Mouse (Mus musculus): ENCODE measurements around the gene Gpr65. TPM values are rescaled to one million over a fixed set of nuclear protein-coding genes. Genes with fewer than 3 reads are reported as not detected.
"Not testable (repeated sequence)": the region's sequence is repeated elsewhere in the genome, so short reads cannot be mapped to it uniquely, and the experiment has no call there.

Gene Gpr65
- polyA plus RNA-seq (2012; rRNA removed): 0.25 and 0.31 TPM in 2 replicates

GRCm38 (mm10) chr12:98268441-98269369, at the start of gene Gpr65:
TSS of gene Gpr65 (plus strand) at chr12:98268635.
- DNase-seq (ENCODE audit: low read depth): no peak
- TF ChIP-seq POLR2A (IDR thresholded peaks at IDR 0.05; ENCODE audit: borderline replicate concordance, extremely low read depth, insufficient read depth, insufficient read length, poor library complexity, severe bottlenecking): no peak
- TF ChIP-seq CTCF (IDR thresholded peaks at IDR 0.05; ENCODE audit: borderline replicate concordance, extremely low read depth, insufficient read depth, insufficient read length): no peak

- TF ChIP-seq POLR2A (IDR thresholded peaks at IDR 0.05; ENCODE audit: borderline replicate concordance, extremely low read depth, insufficient read depth, insufficient read length, poor library complexity, severe bottlenecking): no peak
- TF ChIP-seq CTCF (IDR thresholded peaks at IDR 0.05; ENCODE audit: borderline replicate concordance, extremely low read depth, insufficient read depth, insufficient read length): no peak
- DNase-seq (ENCODE audit: low read depth): no peak
These were observed 45.1 kb upstream of the Gpr65 start for GRCm38 (mm10) chr12:98223286-98223685.

- no peak for DNase-seq (ENCODE audit: low read depth)
- TF ChIP-seq POLR2A (IDR thresholded peaks at IDR 0.05; ENCODE audit: borderline replicate concordance, extremely low read depth, insufficient read depth, insufficient read length, poor library complexity, severe bottlenecking): no peak
- no peak for TF ChIP-seq CTCF (IDR thresholded peaks at IDR 0.05; ENCODE audit: borderline replicate concordance, extremely low read depth, insufficient read depth, insufficient read length)
These were observed 41.4 kb upstream of the Gpr65 start for GRCm38 (mm10) chr12:98227037-98227436.

- DNase-seq (ENCODE audit: low read depth): not testable (repeated sequence)
These were observed 30.0 kb upstream of the Gpr65 start for GRCm38 (mm10) chr12:98238478-98238877.

GRCm38 (mm10) chr12:98244161-98244560, 24.3 kb upstream of the Gpr65 start:
- TF ChIP-seq POLR2A (IDR thresholded peaks at IDR 0.05; ENCODE audit: borderline replicate concordance, extremely low read depth, insufficient read depth, insufficient read length, poor library complexity, severe bottlenecking) (no peak), CTCF (IDR thresholded peaks at IDR 0.05; ENCODE audit: borderline replicate concordance, extremely low read depth, insufficient read depth, insufficient read length) (no peak)
- DNase-seq (ENCODE audit: low read depth): no peak

GRCm38 (mm10) chr12:98244865-98245264, 23.6 kb upstream of the Gpr65 start:
- DNase-seq (ENCODE audit: low read depth): no peak
- TF ChIP-seq CTCF (IDR thresholded peaks at IDR 0.05; ENCODE audit: borderline replicate concordance, extremely low read depth, insufficient read depth, insufficient read length) (no peak), POLR2A (IDR thresholded peaks at IDR 0.05; ENCODE audit: borderline replicate concordance, extremely low read depth, insufficient read depth, insufficient read length, poor library complexity, severe bottlenecking) (no peak)

GRCm38 (mm10) chr12:98246835-98247234, 21.6 kb upstream of the Gpr65 start:
- DNase-seq (ENCODE audit: low read depth): no peak
- TF ChIP-seq POLR2A (IDR thresholded peaks at IDR 0.05; ENCODE audit: borderline replicate concordance, extremely low read depth, insufficient read depth, insufficient read length, poor library complexity, severe bottlenecking) (no peak), CTCF (IDR thresholded peaks at IDR 0.05; ENCODE audit: borderline replicate concordance, extremely low read depth, insufficient read depth, insufficient read length) (no peak)

- DNase-seq (ENCODE audit: low read depth): no peak
- no peak for TF ChIP-seq CTCF (IDR thresholded peaks at IDR 0.05; ENCODE audit: borderline replicate concordance, extremely low read depth, insufficient read depth, insufficient read length)
- TF ChIP-seq POLR2A (IDR thresholded peaks at IDR 0.05; ENCODE audit: borderline replicate concordance, extremely low read depth, insufficient read depth, insufficient read length, poor library complexity, severe bottlenecking): no peak
These were observed 18.8 kb upstream of the Gpr65 start for GRCm38 (mm10) chr12:98249671-98250070.

- no peak for DNase-seq (ENCODE audit: low read depth)
- TF ChIP-seq CTCF (IDR thresholded peaks at IDR 0.05; ENCODE audit: borderline replicate concordance, extremely low read depth, insufficient read depth, insufficient read length) (no peak), POLR2A (IDR thresholded peaks at IDR 0.05; ENCODE audit: borderline replicate concordance, extremely low read depth, insufficient read depth, insufficient read length, poor library complexity, severe bottlenecking) (no peak)
These were observed 18.1 kb upstream of the Gpr65 start for GRCm38 (mm10) chr12:98250327-98250726.

- TF ChIP-seq CTCF (IDR thresholded peaks at IDR 0.05; ENCODE audit: borderline replicate concordance, extremely low read depth, insufficient read depth, insufficient read length) (no peak), POLR2A (IDR thresholded peaks at IDR 0.05; ENCODE audit: borderline replicate concordance, extremely low read depth, insufficient read depth, insufficient read length, poor library complexity, severe bottlenecking) (no peak)
- no peak for DNase-seq (ENCODE audit: low read depth)
These were observed 16.0 kb upstream of the Gpr65 start for GRCm38 (mm10) chr12:98252417-98252816.

- DNase-seq (ENCODE audit: low read depth): no peak
- TF ChIP-seq CTCF (IDR thresholded peaks at IDR 0.05; ENCODE audit: borderline replicate concordance, extremely low read depth, insufficient read depth, insufficient read length) (no peak), POLR2A (IDR thresholded peaks at IDR 0.05; ENCODE audit: borderline replicate concordance, extremely low read depth, insufficient read depth, insufficient read length, poor library complexity, severe bottlenecking) (no peak)
These were observed 13.0 kb upstream of the Gpr65 start for GRCm38 (mm10) chr12:98255373-98255995.

All from brain, embryonic 14.5 days (tissue).